Mouse (Mus musculus): Measurements from ENCODE around the gene Vmn2r83.
"Not testable (repeated sequence)": the region's sequence is repeated elsewhere in the genome, so short reads cannot be mapped to it uniquely, and the experiment has no call there.

Gene Vmn2r83

GRCm38 (mm10) chr10:79468431-79468830 is at the start of gene Vmn2r83:
TSS of gene Vmn2r83 (plus strand) at chr10:79468731.
- no peak for DNase-seq (ENCODE audit: low read depth, low spot score)

DNA sequence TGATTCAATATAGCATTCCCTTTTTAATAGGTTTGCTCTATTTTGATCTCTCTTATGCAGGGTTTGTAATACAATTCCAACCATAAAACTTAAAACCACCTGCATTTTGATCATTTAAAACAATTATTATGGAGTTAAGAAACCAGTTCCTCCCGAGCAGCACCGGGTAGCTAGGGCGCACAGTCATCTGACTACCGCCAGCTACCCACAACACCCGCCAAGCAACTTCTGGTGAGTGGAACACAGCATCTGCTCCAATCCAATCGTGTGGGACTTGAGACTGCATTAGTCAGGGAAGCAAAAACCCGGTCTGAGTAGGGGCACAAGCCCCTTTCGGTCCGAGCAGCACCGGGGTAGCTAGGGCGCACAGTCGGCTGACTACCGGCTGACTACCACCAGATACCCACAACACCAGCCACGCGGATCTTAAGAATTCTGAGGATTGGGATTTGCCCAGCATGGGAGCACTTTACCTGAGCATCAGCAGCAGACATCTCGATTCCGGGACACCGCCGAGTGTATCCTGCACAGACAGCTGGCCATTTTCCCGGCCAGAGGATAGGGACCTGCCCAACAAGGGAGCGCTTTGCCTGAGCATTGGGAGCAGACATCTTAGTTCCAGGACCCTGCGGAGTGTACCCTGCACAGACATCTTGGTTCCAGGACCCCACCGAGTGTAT is 33.2 kb upstream of the Vmn2r83 start:
- DNase-seq (ENCODE audit: low read depth, low spot score), result not testable (repeated sequence)

DNA sequence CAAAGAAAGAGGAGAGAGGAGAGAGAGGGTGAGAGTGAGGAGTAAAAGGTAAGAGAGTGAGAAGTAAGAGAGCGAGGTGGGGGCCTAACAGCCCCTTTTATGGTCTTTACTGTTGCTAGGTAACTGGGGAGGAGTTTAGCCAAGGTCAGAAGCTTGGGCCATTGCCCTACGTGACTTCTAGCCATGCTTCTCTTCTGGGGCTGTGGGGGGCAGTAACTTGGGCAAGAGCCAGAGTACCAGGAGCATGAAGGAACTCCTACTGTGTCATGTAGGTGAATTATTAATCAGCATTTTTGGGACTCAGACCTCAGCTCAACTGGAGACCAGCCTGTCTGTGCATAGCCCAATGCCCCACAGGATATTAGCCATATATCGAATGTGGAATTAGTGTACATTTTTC is 27.4 kb downstream of the Vmn2r83 start:
- no peak for DNase-seq (ENCODE audit: low read depth, low spot score)

GRCm38 (mm10) chr10:79496701-79497288 is 28.3 kb downstream of the Vmn2r83 start:
- no peak for DNase-seq (ENCODE audit: low read depth, low spot score)

DNA sequence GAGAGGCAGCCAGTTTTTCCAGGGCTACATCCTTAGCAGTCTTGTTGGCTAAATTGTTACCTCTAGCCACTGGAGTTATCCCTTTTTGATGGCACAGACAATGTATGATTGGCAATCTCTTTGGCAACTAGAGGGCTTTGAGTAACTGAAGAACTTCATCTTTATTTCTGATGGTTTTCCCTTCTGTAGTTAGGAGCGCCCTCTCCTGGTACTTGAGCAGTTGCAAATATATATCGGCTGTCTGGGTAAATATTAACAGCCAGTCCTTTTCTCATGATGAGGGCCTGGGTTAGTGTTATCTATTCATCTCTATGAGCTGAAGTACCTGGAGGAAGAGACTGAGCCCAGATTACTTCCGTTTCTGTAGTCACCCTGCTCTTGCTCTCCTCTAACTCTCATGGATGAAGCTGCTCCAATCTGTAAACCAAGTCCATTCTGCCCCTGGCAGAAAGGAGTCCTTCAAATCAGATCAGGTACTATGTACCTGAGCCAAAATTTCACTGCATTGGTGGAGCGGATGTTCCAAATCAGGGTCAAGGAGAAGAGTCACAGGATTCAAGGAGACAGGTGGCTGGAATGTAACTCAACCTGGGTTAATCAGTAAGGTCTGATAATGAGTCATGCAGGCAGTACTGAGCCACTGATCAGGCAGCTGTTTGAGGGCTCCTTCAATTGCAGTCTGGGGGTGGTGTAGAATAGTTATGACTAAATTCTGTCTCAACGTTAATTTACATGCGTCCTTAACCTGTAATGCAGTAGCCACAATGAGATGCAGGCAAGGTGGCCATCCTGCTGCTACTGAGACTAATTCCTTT is 34.5 kb downstream of the Vmn2r83 start:
- no peak for DNase-seq (ENCODE audit: low read depth, low spot score)

- DNase-seq (ENCODE audit: low read depth, low spot score), result no peak
Observed at GRCm38 (mm10) chr10:79506709-79507108, 38.2 kb downstream of the Vmn2r83 start.

GRCm38 (mm10) chr10:79524433-79524832 is 55.9 kb downstream of the Vmn2r83 start:
- DNase-seq (ENCODE audit: low read depth, low spot score), result no peak

- DNase-seq (ENCODE audit: low read depth, low spot score), result no peak
Observed at GRCm38 (mm10) chr10:79525456-79526325, 57.2 kb downstream of the Vmn2r83 start.

DNA sequence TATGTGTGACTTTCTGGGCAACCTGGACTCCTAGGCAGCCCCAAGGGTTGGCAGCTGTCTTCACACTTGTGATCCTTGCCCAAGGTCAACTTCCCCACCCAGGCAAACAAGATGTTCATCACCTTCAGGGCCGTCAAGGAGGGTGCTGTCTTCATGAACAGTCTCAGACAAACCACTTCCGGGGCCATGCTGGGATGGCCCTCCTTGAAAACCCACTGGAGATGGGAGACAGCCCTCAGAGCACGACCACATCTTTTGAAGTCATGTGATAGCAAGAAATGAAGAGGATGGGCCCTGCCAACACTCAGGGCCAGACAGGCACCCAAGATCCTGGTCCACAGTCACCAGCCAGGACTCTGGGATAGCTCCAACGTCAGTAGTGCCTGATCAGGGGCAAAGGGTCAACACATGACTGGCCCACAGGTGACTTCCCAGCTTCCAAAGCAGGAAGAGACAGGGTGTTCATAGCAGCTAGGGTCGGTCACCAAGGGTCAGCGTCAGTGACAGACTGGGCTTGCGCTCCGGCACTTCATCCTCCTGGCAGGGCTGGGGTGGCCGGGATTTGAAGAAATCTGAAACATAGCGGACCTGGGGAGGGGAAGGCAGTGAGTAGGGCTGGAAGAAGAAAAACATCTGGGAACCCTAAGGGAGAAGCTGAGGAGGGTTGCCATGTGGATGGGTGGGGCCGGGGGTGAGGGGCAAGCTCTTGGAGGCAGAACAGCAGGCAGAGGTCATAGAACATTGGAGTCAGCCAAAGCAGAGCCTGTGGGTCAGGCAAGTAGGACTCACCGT is 58.3 kb downstream of the Vmn2r83 start:
- DNase-seq (ENCODE audit: low read depth, low spot score), result no peak

DNA sequence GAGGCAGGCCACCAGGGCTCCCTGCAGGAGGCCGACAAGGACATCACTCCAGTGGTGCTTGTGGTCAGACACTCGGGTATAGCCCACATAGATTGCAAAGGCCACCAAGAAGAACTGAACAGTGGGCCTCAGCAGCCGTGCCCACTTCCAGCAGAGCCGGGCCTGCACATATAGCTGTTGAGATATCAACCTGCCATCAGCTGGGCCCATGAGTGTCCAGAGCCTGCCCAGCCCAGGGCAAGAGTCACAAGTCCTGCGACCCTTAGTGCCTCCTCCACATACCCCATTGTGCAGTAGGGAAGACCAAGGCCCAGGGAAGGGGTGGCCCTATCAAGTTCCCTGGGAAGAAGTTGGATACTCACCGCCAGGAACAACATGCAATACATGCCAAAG is 58.9 kb downstream of the Vmn2r83 start:
- DNase-seq (ENCODE audit: low read depth, low spot score), result no peak

- DNase-seq (ENCODE audit: low read depth, low spot score), result no peak
Observed at GRCm38 (mm10) chr10:79528081-79528480, 59.5 kb downstream of the Vmn2r83 start.

DNA sequence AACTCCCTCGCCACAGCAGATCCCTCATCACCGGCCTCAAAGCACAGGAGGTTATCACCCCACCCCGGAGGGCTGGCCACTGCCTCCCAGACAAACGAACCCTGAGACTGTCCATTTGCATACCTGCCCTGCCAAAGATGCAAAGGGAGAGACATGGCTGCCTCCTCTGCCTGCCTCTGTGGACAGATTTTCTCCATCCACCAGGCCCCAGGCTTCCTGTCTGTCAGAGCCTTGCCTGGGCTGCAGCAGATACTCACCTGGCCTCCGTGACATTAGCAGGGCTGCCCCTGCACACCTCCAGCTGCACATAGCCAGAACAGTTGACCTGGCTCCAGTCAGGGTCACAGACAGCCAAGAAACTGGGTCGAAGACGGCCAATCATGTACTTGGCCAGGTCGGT is 61.7 kb downstream of the Vmn2r83 start:
- DNase-seq (ENCODE audit: low read depth, low spot score), result no peak

GRCm38 (mm10) chr10:79530721-79531120 is 62.2 kb downstream of the Vmn2r83 start:
- DNase-seq (ENCODE audit: low read depth, low spot score), result no peak

- no peak for DNase-seq (ENCODE audit: low read depth, low spot score)
Observed at GRCm38 (mm10) chr10:79531593-79531992, 63.1 kb downstream of the Vmn2r83 start.

GRCm38 (mm10) chr10:79532678-79533077 is 64.1 kb downstream of the Vmn2r83 start:
- no peak for DNase-seq (ENCODE audit: low read depth, low spot score)

DNA sequence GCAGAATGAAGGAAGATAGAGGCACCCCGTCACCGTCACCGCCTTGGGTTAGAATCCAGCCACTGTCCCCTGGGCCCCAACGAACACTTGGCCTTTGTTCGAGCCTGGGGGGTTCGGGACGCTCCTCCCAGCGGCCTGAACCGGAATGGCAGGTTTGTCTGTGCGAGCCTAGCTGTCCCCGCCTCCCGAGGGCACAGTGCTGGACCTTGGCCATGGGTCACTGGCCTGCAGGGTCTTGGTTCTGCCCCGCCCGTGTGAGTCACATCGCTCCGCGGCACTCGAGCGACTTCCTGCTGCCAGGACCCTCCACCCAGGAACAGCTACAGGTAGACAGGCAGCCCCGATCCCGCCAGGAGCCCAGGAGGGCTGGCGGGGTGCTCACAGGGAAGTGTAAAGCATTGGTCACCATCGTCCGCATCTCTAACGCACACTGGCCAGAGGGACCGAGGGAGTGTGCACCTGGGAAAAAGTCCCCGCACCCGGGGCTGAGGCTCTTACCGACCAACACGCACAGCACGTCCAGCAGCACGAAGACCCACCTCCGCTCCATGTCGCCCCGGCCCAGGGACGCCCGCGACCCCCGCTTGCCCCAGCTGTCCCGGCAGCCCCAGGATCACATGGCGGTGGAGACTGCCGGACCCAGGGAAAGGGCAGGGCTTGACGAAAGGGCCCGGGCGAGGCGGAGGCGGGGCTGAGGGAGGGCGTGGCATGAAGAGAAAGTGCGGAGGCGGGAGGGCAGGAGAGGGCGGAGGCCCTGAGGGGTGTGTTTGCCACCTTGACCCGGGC is 64.8 kb downstream of the Vmn2r83 start, which contains the start of gene Plpp2:
Gene Plpp2 (minus strand): TSS at position 671 of the 786 bp plus-strand sequence.
- DNase-seq (ENCODE audit: low read depth, low spot score), result peak; percentile 36

DNA sequence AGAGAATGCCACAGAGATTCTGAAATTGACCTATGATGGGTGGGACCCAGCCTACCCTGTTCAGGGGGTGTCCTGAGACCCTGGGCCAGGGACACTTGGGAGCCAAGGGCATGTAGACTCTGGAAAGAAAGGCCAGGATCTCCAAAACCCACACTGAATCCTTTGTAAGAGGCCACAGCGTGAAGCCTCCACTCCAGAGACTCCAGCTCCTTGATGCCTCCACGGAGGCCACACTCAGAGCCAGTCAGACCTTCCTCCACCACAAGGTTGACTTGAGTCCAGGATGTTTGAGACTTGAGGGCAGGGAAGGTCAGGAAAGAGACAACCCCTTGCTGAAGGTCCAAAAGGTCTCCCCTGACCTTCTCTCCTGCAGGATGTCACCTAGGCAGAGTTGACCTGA is 65.9 kb downstream of the Vmn2r83 start:
- DNase-seq (ENCODE audit: low read depth, low spot score), result no peak

- DNase-seq (ENCODE audit: low read depth, low spot score), result no peak
Observed at GRCm38 (mm10) chr10:79535431-79535830, 66.9 kb downstream of the Vmn2r83 start.

- no peak for DNase-seq (ENCODE audit: low read depth, low spot score)
Observed at GRCm38 (mm10) chr10:79536461-79537080, 68.0 kb downstream of the Vmn2r83 start.

GRCm38 (mm10) chr10:79537271-79537670 is 68.7 kb downstream of the Vmn2r83 start:
- DNase-seq (ENCODE audit: low read depth, low spot score), result no peak
